Mouse (Mus musculus): ENCODE data around the gene Phb2.

- TF ChIP-seq CTCF (IDR thresholded peaks at IDR 0.05; ENCODE audit: control insufficient read depth, insufficient read depth, insufficient replicate concordance, low read depth, low read length) (no peak), POLR2A (IDR thresholded peaks at IDR 0.05; ENCODE audit: control insufficient read depth, low read depth, low read length) (no peak)
Observed at GRCm38 (mm10) chr6:124663424-124663795, 48.7 kb upstream of the Phb2 start.
